Mouse (Mus musculus) layer of hippocampus, adult 9-10 months (tissue): ENCODE results near the gene Ankrd9.

Experiments
- DNase-seq: peaks from one replicate; pipeline ENCODE4 v3.0.0; 2022; ENCODE audit warnings: low spot score

The Ankrd9 gene

GRCm38 (mm10) chr12:110990500-110990899 is 11.7 kb upstream of the Ankrd9 start:
- no peak for DNase-seq

DNA sequence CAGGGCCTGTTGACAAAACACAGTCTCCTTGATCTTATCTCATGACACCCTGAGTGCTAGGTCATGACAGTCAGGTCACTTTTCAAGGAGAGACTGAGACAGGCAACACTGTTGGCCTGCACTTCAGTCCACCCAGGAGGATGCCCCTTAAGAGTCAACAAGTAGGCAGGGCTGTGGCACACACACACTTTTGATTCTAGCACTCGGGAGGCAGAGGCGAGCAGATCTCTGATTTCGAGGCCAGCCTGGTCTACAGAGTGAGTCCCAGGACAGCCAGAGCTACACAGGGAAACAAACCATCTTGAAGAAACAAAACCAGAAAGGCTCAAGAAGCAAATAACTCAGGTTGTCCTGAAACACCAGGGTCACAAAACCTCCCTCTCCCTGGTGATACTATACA is 10.6 kb upstream of the Ankrd9 start:
- DNase-seq = no peak

DNA sequence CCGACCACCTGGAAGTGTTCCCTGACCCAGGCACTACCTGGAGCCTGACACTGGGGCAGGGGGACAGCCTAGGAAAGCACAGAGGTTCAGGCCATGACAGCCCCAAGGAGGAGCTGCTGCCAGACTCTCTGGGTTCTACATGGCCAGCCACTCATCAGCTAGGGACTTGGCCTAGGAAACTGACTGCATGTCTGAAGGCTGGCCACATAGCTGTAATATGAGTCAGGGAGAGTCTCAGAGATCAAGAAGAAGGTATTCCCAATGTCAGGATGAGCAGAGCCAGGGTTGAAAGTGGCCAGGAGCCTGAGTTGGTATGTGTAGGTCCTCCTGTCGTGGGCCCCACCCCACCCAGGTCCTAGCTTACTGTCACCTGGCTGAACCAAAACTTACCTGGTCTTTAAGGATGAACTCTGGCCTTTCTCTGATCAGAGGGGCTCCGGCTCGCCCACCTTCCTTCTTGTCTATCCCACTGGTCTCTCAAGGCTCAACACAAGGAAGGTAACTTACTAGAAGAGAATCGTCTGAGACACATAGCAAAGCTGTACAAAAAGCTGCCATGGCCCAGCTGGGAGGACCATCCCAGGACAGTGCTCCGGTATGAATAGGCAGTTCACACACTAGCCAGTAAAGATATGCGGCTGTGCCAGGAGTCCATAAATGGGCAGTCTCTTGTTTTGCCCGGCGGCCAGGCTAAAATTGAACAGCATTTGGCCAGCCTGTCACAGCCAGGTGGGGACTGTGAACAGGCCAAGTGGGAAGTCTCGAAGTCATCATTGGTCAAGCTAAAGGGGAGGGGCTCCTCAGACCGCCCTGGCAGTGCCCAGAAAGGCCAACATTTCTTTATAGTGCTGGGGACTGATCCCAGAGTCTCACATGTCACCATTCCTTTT is 7.9 kb upstream of the Ankrd9 start:
- no peak for DNase-seq

DNA sequence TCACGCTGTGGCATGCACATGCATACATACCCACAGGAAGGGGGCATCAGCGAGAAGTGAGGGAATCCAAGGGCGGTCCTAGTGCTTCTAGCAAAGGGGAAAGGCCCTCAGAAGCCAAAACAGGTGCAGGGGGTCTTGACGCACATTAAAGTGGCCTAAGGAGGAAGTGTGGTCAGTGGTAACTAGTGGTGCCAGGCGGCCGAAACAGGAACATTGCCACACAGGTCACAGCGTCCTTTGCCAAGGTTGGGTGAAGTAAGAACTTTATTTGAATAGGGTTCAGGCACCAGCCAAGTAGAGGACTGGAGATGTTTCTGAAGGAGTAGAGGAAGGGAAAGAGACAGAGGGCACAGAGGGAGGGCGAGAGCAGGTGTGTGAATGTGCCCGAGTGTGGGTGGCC is 6.3 kb upstream of the Ankrd9 start:
- DNase-seq = no peak

DNA sequence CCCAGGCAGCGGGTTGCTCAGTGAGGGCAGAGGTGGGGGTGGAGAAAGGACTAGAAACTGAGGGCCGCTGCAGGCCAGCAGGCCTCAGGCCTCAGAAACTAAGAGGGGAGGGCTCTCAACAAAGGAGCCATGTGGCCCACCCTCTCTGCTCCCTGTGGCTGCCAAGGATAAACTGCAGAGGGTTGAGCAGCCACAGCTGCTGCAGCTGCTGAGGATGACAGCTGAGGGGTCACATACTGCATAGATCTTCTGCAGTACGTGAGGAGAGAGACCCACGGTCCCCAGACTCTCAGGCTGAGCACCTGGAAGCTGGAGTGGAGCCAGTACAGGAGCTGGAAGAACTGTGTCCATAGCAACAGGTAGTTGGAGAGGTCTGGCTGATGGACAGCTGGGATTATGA is 5.8 kb upstream of the Ankrd9 start:
- no peak for DNase-seq

GRCm38 (mm10) chr12:110983714-110984113 is 4.9 kb upstream of the Ankrd9 start:
- no peak for DNase-seq

GRCm38 (mm10) chr12:110983083-110983482 is 4.2 kb upstream of the Ankrd9 start:
- no peak for DNase-seq

- DNase-seq = no peak
Observed at GRCm38 (mm10) chr12:110981736-110982135, 2.9 kb upstream of the Ankrd9 start.

GRCm38 (mm10) chr12:110979808-110980207 is 968 bp upstream of the Ankrd9 start:
- no peak for DNase-seq

GRCm38 (mm10) chr12:110977896-110978606 is 789 bp downstream of the Ankrd9 start:
- DNase-seq = no peak

DNA sequence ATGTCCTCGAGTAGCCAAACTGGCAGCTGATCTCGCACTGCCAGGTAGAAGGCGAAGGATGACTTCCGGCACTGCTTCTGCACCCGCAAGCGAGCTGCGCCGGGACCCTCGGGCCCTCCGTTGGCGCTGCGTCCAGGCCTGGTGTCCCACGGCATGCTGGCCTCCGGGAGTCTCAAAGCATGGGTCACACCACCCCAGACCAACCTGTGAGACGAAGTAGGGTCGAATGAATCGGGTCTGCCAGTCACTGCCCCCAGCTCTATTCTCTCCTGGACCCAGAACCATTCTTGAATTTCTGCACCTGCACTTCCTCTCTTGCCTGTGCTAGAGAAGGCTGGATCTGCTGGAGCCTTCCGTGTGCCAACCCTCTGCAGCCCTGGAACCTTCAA is 1.5 kb downstream of the Ankrd9 start:
- DNase-seq = no peak

GRCm38 (mm10) chr12:110976589-110977344 is 2.1 kb downstream of the Ankrd9 start:
- no peak for DNase-seq

GRCm38 (mm10) chr12:110975838-110976468 is 2.9 kb downstream of the Ankrd9 start:
- DNase-seq = no peak

DNA sequence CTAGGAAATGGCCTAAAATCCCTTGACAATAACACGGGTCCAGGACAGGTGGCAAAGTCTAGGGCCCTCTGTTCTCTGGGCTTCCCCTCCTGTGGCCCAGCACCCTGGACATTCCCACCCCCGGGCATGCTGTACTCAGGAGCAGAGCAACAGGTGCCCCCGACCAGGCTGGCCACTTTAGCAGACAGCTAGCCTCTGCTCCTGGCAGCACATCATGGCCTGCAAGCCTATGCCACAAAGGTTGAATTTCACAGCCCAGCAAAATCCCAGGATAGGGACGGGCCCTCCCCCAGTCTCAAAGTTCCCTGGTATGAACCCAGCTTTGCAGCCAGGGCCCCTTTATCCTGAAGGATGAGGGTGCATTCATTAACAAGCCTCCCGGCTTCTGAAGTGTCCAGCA is 3.5 kb downstream of the Ankrd9 start:
- no peak for DNase-seq

DNA sequence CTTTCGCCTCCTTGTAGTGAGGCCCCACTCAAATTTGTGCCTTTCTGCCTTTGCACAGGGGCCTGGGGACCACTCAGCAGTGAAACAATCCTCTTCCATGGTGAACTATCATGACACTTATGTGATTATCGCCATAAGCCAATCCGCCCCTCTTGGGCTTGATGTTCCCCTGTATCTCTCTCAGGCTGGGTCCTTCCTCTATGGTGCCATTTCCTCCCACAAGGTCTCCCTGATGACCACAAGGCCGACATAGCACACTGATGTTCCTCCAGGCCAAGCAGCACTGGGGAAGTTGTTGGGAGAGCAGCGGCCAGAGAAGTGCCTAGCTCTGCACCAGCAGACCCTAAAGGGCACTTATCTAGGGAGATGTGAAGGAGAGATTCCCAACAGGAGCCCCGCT is 4.1 kb downstream of the Ankrd9 start:
- no peak for DNase-seq

DNA sequence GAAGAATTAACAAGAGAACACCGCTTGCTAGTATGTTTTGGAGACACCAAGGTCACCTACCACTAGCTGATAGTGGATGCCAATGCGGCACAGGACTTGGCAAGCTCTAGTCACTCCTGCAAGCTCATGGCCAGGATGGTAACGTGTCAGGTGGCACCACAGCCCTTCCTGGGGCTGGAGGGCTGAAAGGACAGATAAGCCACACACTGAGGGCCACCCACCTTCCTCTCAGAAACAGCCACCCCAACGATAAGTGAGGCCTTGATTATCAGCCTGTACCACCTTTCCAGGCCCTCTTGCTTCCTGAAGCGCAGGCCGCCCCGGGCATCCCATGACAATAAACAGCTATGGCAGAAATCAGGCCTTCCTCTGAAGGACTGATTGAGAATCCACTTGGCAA is 4.5 kb downstream of the Ankrd9 start:
- no peak for DNase-seq

- no peak for DNase-seq
Observed at GRCm38 (mm10) chr12:110973829-110974228, 5.0 kb downstream of the Ankrd9 start.

- no peak for DNase-seq
Observed at GRCm38 (mm10) chr12:110971972-110972371, 6.9 kb downstream of the Ankrd9 start.

GRCm38 (mm10) chr12:110970408-110970807 is 8.4 kb downstream of the Ankrd9 start:
- no peak for DNase-seq

DNA sequence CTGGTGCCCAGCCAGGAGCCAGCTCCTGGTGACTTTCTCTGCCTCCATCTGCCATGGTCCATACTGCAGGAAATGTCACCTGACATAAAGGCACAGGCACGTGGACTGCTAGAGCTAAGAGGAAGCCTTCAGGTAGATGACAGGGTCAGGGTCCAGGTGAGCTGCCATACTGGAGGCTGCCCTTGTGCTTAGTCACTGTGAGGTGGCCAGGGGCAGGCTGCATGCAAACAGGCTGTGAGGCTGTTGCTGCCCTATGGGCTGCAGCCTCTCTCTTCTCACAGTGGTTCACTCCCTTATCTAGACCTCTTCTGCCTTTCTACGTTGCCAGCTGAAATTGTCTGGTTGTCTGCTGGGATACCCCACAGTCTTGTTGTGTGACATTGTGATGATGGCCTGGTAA is 11.7 kb downstream of the Ankrd9 start:
- no peak for DNase-seq

GRCm38 (mm10) chr12:110966079-110966478 is 12.8 kb downstream of the Ankrd9 start:
- DNase-seq = no peak

DNA sequence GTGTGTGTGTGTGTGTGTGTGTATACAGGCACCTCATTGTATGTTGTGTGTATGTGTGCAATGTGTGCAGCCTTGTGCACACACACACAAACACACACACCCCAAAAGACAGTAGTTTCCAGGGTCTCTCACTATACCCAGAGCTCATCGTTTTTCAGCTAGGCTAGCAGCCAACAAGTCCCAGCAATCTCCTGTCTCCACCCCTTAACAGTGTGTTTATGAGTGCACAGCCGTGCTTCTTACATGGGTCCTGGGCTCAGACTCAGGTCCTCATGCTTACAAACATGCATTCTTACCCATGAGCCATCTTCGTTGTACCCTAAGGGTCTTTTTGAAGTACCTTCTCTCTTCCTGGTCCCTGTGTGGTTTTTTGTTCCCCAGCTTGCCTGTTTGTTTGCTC is 13.3 kb downstream of the Ankrd9 start:
- DNase-seq = no peak
